Mouse (Mus musculus) brain, embryonic 14.5 days (tissue): ENCODE measurements around the gene Notch1.

ENCODE experiments used
- CTCF ChIP-seq: fragments of 200-500 bp; IDR thresholded peaks from 2 replicates; pipeline ENCODE4 v1.5.1; 2012; ENCODE audit warnings: inconsistent platforms, mild to moderate bottlenecking, moderate library complexity, borderline replicate concordance; ENCODE audit not compliant: insufficient read depth, insufficient read length; ENCODE audit errors: extremely low read depth
- POLR2A ChIP-seq: fragments of 200-500 bp; IDR thresholded peaks from 2 replicates; pipeline ENCODE4 v1.6.1; 2012; ENCODE audit warnings: mild to moderate bottlenecking, inconsistent platforms, borderline replicate concordance; ENCODE audit not compliant: poor library complexity, insufficient read depth, insufficient read length, severe bottlenecking; ENCODE audit errors: extremely low read depth

DNA sequence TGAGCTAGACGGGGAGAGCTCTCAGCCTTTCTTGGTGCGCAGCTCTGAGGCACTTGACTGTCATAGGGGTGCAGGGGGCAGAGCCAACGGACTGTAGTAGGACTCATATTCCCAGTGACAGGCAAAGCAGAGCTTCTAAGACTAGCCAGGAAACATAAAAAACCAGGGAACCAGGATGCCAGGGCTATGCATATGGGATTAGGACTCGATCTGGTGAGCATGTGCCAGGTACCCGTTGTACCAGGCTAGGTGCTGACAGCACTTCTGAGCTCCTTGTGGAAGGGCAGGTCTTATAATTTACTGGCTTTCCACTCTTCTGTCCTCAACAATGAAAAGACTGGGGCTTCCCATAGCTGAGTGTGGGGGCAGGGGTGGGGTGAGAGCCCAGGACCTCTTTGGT is 7.8 kb downstream of the Notch1 start:
- TF ChIP-seq CTCF (no peak), POLR2A (no peak)
